Mouse (Mus musculus): ENCODE measurements around the gene Slc41a3.

- TF ChIP-seq CTCF (IDR thresholded peaks at IDR 0.05; ENCODE audit: borderline replicate concordance, insufficient read depth, low read length) (no peak), POLR2A (IDR thresholded peaks at IDR 0.05; ENCODE audit: low read depth, low read length) (no peak)
Measured at GRCm38 (mm10) chr6:90680401-90680800, 75.9 kb downstream of the Slc41a3 start.

All from embryonic fibroblast, embryonic 13.5 days (primary cell).